Mouse (Mus musculus) C2C12 (cell line): Measurements from ENCODE around the gene Prdm11. TPM values are rescaled to one million over a fixed set of nuclear protein-coding genes. Genes with fewer than 3 reads are reported as not detected.

ENCODE experiments used
- H3K27me3 ChIP-seq: one replicate; pipeline ENCODE4 v1.6.1; 2011; ENCODE audit not compliant: control insufficient read depth, insufficient read depth, insufficient read length
- H3K36me3 ChIP-seq: one replicate; pipeline ENCODE4 v1.6.1; 2011; ENCODE audit not compliant: control insufficient read depth, insufficient read depth
- H3K4me3 ChIP-seq: one replicate; pipeline ENCODE4 v1.5.1; 2011; ENCODE audit warnings: mild to moderate bottlenecking, control low read depth; ENCODE audit not compliant: poor library complexity, insufficient read depth, severe bottlenecking
- H3K79me2 ChIP-seq: one replicate; pipeline ENCODE4 v1.6.1; 2011; ENCODE audit not compliant: control insufficient read depth, insufficient read depth
- H3K79me3 ChIP-seq: one replicate; pipeline ENCODE4 v1.6.1; 2011; ENCODE audit warnings: low read depth, control low read depth
- H3ac ChIP-seq: one replicate; pipeline ENCODE3; 2011; ENCODE audit warnings: low read depth; ENCODE audit not compliant: control insufficient read depth, insufficient read length
- CEBPB ChIP-seq: IDR thresholded peaks from one replicate; pipeline ENCODE4 v1.6.1; 2011; ENCODE audit warnings: low read depth, mild to moderate bottlenecking, control low read depth, moderate library complexity
- CTCF ChIP-seq: IDR thresholded peaks from one replicate; pipeline ENCODE4 v1.5.1; 2011; ENCODE audit not compliant: control insufficient read depth, insufficient read depth, insufficient read length
- FOSL1 ChIP-seq: IDR thresholded peaks from one replicate; pipeline ENCODE4 v1.8.0; 2011; ENCODE audit warnings: mild to moderate bottlenecking, low read length; ENCODE audit not compliant: poor library complexity, insufficient read depth, severe bottlenecking
- MAX ChIP-seq: IDR thresholded peaks from one replicate; pipeline ENCODE4 v1.6.1; 2011; ENCODE audit warnings: mild to moderate bottlenecking, control low read depth
- MYOD1 ChIP-seq: IDR thresholded peaks from one replicate; pipeline ENCODE4 v1.6.1; 2011; ENCODE audit warnings: low read depth; ENCODE audit not compliant: control insufficient read depth, insufficient read length
- MYOG ChIP-seq: IDR thresholded peaks from one replicate; pipeline ENCODE4 v1.6.1; 2011; ENCODE audit not compliant: control insufficient read depth, insufficient read length; ENCODE audit errors: extremely low read depth
- USF1 ChIP-seq: IDR thresholded peaks from one replicate; pipeline ENCODE4 v1.6.1; 2011; ENCODE audit warnings: low read depth, mild to moderate bottlenecking, control low read depth, moderate library complexity
- polyA plus RNA-seq: library from polyadenylated mRNA; unstranded; fragments of >200 nt; fragmentation: generic; extraction: Trizol; gene quantifications from one replicate; pipeline ENCODE4 v1.2.1, GENCODE M21; 2012; ENCODE audit warnings: missing spikeins

Gene Prdm11
- polyA plus RNA-seq, 1 experiment: 2.7 TPM

DNA sequence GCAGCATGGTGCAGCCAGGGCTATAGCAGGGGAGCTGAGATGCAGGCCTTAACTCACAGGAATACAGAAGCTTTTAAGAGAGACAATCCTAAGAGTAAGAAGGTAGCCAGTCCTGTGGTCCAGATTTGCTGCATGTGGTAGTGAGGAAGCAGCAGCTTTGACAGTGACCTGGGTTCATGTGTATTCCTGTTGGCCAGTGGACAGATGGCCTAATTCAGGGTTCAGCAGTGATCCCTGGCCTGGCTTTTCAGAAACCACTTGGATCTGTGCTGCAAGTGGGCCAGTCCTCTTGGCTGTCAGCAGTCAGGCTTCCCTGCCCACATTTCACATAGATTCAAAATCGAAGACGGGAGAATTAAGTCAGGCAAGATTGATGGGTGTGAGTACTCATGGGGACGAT, 104.5 kb downstream of the Prdm11 start:
- Histone ChIP-seq H3K4me3 (no peak overlapping the region), H3K79me2 (peaks cover 52% of the 10 kb centered on the region), H3K36me3 (peaks cover 55% of the 10 kb centered on the region), H3K79me3 (peaks cover 9% of the 10 kb centered on the region), H3ac (no peak overlapping the region), H3K27me3 (no peaks in the 10 kb centered on the region)
- TF ChIP-seq MAX (no peak), FOSL1 (no peak), CEBPB (no peak), MYOG (no peak), CTCF (no peak), USF1 (no peak), MYOD1 (no peak)

DNA sequence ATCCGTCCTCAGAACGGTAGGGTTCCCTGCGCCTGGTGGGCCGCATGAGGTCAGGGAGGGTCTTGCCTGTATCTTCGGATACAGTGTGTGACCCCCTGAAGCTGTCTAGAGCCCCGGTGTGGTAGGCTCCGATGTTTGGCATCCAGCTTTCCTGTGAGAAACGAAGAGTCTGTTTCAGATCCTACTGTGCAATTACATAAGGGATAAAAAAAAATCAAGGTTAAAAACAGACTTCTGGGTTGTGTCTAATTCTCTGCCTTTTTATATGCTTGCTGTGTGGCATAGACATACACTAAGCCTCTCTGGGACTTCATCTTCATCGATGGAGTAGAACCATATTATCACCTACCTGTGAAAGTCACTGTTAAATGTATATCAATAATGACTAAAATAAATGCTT, 105.0 kb downstream of the Prdm11 start:
- Histone ChIP-seq H3ac (no peak overlapping the region), H3K4me3 (no peak overlapping the region), H3K79me2 (peaks cover 52% of the 10 kb centered on the region), H3K79me3 (peaks cover 7% of the 10 kb centered on the region), H3K27me3 (no peaks in the 10 kb centered on the region), H3K36me3 (peaks cover 50% of the 10 kb centered on the region)
- TF ChIP-seq FOSL1 (no peak), MYOG (no peak), USF1 (no peak)

DNA sequence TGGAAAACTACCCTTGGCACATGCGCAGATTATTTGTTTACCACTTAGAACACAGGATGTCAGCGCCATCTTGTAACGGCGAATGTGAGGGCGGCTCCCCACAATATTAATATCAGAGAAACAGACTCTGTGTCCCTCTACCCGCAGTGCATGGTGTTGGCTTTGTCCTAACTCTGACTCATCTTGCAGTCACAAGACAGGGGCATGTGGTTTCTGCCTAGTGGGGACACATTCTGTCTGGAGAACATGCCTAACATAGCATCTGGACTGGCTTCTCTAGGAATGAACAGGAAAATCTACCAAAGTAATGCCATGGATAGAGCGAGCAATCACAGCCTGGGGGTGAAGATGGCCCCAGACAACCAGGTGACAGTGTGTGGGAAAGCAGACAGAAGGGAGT, 107.1 kb downstream of the Prdm11 start:
- no peak overlapping the region for H3ac ChIP-seq
- H3K27me3 ChIP-seq: no peaks in the 10 kb centered on the region
- peaks cover 69% of the 10 kb centered on the region for H3K79me2 ChIP-seq
- H3K4me3 ChIP-seq: no peak overlapping the region
- peak; percentile 75 for TF ChIP-seq MYOD1
- peak; percentile 65 for TF ChIP-seq FOSL1
- no peak for TF ChIP-seq CTCF
- peak; percentile 73 for TF ChIP-seq USF1
- no peak for TF ChIP-seq MYOG
- peak; percentile 89 for TF ChIP-seq MAX
- H3K79me3 ChIP-seq: peaks cover 20% of the 10 kb centered on the region
- H3K36me3 ChIP-seq: peaks cover 49% of the 10 kb centered on the region

DNA sequence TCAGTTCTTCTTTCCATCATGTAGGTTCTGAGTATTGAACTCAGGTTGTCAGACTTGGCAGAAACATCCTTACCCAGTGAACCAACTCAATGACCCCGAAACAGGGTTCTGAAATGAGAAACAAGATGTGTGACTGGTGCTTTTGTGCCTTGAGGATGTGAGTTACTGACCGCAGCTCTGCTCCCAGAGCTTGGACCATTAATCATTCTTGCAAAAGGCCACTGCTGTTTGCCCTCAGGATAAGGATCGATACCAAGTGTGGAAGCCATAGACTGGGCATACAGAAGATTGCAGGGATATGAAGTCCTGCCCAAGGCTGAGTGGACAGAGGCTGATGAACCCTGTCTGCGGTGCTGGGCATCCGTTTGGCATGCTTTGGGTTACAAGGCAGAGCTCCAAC, 107.9 kb downstream of the Prdm11 start:
- H3K79me3 ChIP-seq: peaks cover 20% of the 10 kb centered on the region
- H3K36me3 ChIP-seq: peaks cover 41% of the 10 kb centered on the region
- peaks cover 68% of the 10 kb centered on the region for H3K79me2 ChIP-seq
- no peak overlapping the region for H3K4me3 ChIP-seq
- no peak overlapping the region for H3ac ChIP-seq
- no peaks in the 10 kb centered on the region for H3K27me3 ChIP-seq
- peak; percentile 75 for TF ChIP-seq CEBPB
- no peak for TF ChIP-seq CTCF
- TF ChIP-seq MYOD1: peak; percentile 11

DNA sequence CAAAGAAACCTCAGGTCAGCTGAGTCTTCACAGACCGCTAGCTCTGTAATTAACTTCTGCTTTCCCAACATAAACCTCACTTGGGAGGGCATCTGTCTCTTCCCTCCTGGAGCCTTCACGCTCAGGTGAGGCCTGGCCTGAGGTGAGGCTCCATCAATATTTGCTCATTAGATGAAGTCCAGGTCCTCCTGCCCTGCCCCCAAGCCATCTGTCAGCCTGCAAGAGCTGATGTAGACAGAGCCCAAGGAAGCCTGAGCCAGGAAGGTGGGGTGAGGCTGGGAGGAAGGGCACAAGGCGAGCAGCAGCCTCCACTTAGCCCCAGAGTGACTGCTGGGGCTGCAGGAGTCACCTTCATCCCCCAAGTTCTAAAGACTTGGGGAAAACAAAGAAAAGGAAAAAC, 110.5 kb downstream of the Prdm11 start:
- H3K4me3 ChIP-seq: no peak overlapping the region
- peaks cover 48% of the 10 kb centered on the region for H3K36me3 ChIP-seq
- no peaks in the 10 kb centered on the region for H3K27me3 ChIP-seq
- TF ChIP-seq MAX (no peak), USF1 (no peak), CEBPB (no peak), MYOG (no peak), CTCF (no peak), FOSL1 (no peak), MYOD1 (no peak)
- H3ac ChIP-seq: no peak overlapping the region
- H3K79me3 ChIP-seq: peaks cover 27% of the 10 kb centered on the region
- peaks cover 77% of the 10 kb centered on the region for H3K79me2 ChIP-seq

DNA sequence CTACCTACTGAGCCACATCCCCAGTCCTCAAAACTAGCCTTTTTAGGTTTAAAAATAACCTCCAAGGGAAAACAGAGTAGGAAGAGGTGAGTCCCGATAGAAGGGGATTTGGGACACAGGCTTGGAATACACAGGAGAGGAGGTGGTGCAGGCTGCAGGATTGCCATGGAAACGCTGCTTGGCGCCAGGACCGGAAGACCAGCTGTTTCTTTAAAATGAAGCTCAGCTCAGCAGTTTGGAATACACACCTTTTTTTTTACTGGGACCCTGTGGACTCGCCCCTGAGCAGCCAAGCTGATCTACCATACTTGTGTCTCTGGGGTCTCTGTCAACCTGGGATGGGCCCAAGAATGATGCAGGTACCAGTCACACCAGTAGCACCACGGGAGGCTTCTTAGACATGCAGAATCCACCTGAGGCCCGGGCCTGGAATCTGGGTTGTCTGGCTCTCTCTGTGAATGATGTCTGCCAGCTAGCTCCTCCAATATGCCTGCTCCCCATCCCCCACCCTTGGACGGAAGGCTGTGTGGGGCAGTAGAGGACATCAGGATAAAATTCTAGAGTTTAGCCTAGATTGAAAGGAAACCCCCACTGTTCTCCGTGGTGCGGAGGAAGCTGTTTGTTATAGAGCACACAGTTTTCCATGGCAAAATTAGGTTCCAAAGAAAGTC, 111.5 kb downstream of the Prdm11 start:
- H3ac ChIP-seq: no peak overlapping the region
- H3K79me3 ChIP-seq: peaks cover 25% of the 10 kb centered on the region
- no peaks in the 10 kb centered on the region for H3K27me3 ChIP-seq
- H3K36me3 ChIP-seq: peaks cover 50% of the 10 kb centered on the region
- H3K4me3 ChIP-seq: no peak overlapping the region
- TF ChIP-seq CEBPB (no peak), USF1 (no peak), MYOG (no peak)
- peaks cover 77% of the 10 kb centered on the region for H3K79me2 ChIP-seq
